Comparison of ENCODE assay signal across 16 mouse cellular contexts in the genomic region with DNA sequence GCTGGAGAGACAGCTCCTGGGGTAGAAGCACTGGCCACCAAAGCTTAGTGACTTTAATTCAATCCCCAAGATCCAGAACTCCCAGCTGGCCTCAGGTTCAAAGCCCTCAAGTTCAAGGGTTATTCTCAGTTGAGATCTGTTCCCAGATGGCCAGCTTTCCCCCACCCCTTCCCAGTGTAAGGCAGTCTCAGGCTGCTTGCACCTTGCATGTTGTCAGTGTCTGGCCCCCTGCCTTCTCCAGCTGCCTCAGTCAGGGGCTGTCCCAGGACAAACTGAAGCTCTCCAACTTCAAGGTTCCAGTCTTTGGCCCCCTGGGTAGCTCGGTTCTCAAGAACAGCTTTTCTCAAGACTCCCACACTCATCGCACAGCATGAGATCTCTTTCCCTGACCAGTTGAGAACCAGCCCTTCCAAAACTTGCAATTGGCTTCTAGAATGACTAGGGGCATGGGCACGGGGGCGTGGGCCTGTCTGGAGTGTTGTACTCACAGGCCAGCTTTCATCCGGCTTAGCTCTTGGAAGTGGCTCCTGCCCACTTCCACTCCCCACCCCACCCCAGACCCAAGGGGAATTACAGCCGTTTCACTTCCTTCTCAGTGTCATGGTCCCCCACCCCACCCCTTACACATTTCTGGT. TPM values are rescaled to one million over a fixed set of nuclear protein-coding genes. Genes with fewer than 3 reads are reported as not detected.
DNase-seq lines count a peak whose midpoint lies in the region; ATAC-seq and TF ChIP-seq lines count a peak whose summit lies in the region.
"Had no signal": no experiment of that assay in that cellular context is flagged by ENCODE, and none has a peak within 500 bp of the region (broad histone marks: within the 10 kb centered on the region; RNA-seq: fewer than 3 reads in every experiment).

No protein-coding gene starts in this region.

- H3K36me3 ChIP-seq in kidney, embryonic 14.5 days (ENCODE audit: control insufficient read depth, insufficient read depth, low read length), result no peaks in the 10 kb centered on the region
- no peaks in the 10 kb centered on the region for H3K36me3 ChIP-seq in testis, adult 2 months (ENCODE audit: control insufficient read depth, insufficient read depth, low read length)
- H3K36me3 ChIP-seq: hindbrain, embryonic 12.5 days had no signal

- H3K4me3 ChIP-seq in kidney, embryonic 14.5 days (ENCODE audit: low read length), result no peak overlapping the region
- H3K4me3 ChIP-seq in testis, adult 2 months (ENCODE audit: control insufficient read depth, low read depth, low read length), result no peak overlapping the region
- H3K4me3 ChIP-seq: hindbrain, embryonic 12.5 days; lung, embryonic 15.5 days; neural tube, embryonic 12.5 days had no signal

- H3K27me3 ChIP-seq in kidney, embryonic 14.5 days (ENCODE audit: control insufficient read depth, insufficient read depth, low read length), result no peaks in the 10 kb centered on the region
- H3K27me3 ChIP-seq in testis, adult 2 months (ENCODE audit: control insufficient read depth, insufficient read depth, low read length), result no peaks in the 10 kb centered on the region
- H3K27me3 ChIP-seq: hindbrain, embryonic 12.5 days; lung, embryonic 15.5 days; neural tube, embryonic 12.5 days had no signal

- 42% methylated on average over 6 of the region's 6 CpGs for WGBS in kidney, embryonic 14.5 days

- no peaks in the 10 kb centered on the region for H3K9me3 ChIP-seq in kidney, embryonic 14.5 days (ENCODE audit: control insufficient read depth, low read length)
- H3K9me3 ChIP-seq: hindbrain, embryonic 12.5 days; lung, embryonic 15.5 days; neural tube, embryonic 12.5 days had no signal

- no peak overlapping the region for H3K27ac ChIP-seq in kidney, embryonic 14.5 days (ENCODE audit: low read depth, low read length)
- 0 out of 2 replicates have a peak overlapping the region, but pooled peaks have one; percentile 19 for H3K27ac ChIP-seq in testis, adult 2 months (ENCODE audit: control insufficient read depth, insufficient read depth, low read depth, low read length)
- H3K27ac ChIP-seq: hindbrain, embryonic 12.5 days; kidney, postnatal 0 days; lung, embryonic 15.5 days; neural tube, embryonic 12.5 days had no signal

- no peak for TF ChIP-seq POLR2A in testis, adult 2 months (IDR thresholded peaks at IDR 0.05; ENCODE audit: control insufficient read depth, low read depth, low read length)

- no peak overlapping the region for H3K9ac ChIP-seq in kidney, embryonic 14.5 days (ENCODE audit: low read depth, low read length)
- H3K9ac ChIP-seq: hindbrain, embryonic 12.5 days; lung, embryonic 15.5 days; neural tube, embryonic 12.5 days had no signal

- no peak for DNase-seq in kidney, adult 18-20 months
- DNase-seq in testis, postnatal 10 days (ENCODE audit: low spot score), result no peak
- no peak for DNase-seq in layer of hippocampus, adult 8-10 months (ENCODE audit: low spot score in 2 of 2)
- DNase-seq in cerebellum, adult 11-12 months, result no peak
- DNase-seq in cerebellum, postnatal 25 days, result no peak
- DNase-seq: adrenal gland, postnatal 14 days; midbrain, embryonic 14.5 days; retina, postnatal 1 day had no signal

- no peak for TF ChIP-seq CTCF in testis, adult 2 months (IDR thresholded peaks at IDR 0.05; ENCODE audit: control insufficient read depth, insufficient read depth, insufficient replicate concordance, low read depth, low read length)

- no peak overlapping the region for H3K4me2 ChIP-seq in kidney, embryonic 14.5 days (replicated peaks; ENCODE audit: low read depth, low read length)
- H3K4me2 ChIP-seq: hindbrain, embryonic 12.5 days; lung, embryonic 15.5 days; neural tube, embryonic 12.5 days had no signal

- ATAC-seq in kidney, embryonic 14.5 days (ENCODE audit: low FRiP score, low TSS enrichment), result peak; percentile 12; the same call in 1 of the 2 replicates
- peak; percentile 70 to 76 for ATAC-seq in hematopoietic stem cell, adult 5-6 weeks (replicated peaks in 1 of 2; ENCODE audit: insufficient read depth in 1 of 2, low FRiP score in 2 of 2, low TSS enrichment in 1 of 2, low read depth in 1 of 2, poor library complexity in 2 of 2, severe bottlenecking in 2 of 2)

- peaks cover 4% of the 10 kb centered on the region; the same call in 1 of the 2 replicates for H3K4me1 ChIP-seq in kidney, embryonic 14.5 days (ENCODE audit: control insufficient read depth, insufficient read depth, low read length)
- peaks cover 5% of the 10 kb centered on the region for H3K4me1 ChIP-seq in testis, adult 2 months (ENCODE audit: control insufficient read depth, insufficient read depth, low read length)
- H3K4me1 ChIP-seq: hindbrain, embryonic 12.5 days; lung, embryonic 15.5 days; neural tube, embryonic 12.5 days had no signal

RNA-seq across cellular contexts. Expression of a gene that starts 20.5 kb away (rescaled TPM):
- polyA plus RNA-seq in kidney, embryonic 14.5 days (2014; fragmentation: Nextera tagmentation; extraction: Ambion mirVana), result 4.6 and 5.5 TPM in 2 replicates
- 136 and 152 TPM in 2 replicates for polyA plus RNA-seq in testis, adult 2 months (2012; rRNA removed)
- 16.0 and 18.1 TPM in 2 replicates for total RNA-seq in hematopoietic stem cell, adult 5-6 weeks (2017)
- 10 to 100 TPM; 13.7 to 18.5 (median 14.6) TPM for total RNA-seq in layer of hippocampus, adult 8-10 months (2022)

RNA-seq across cellular contexts. Expression of a gene that starts 34.7 kb away (rescaled TPM):
- 0.14 TPM in 1 of 2 replicates, not detected in the other for polyA plus RNA-seq in kidney, embryonic 14.5 days (2014; fragmentation: Nextera tagmentation; extraction: Ambion mirVana)
- 42.8 and 45.1 TPM in 2 replicates for polyA plus RNA-seq in testis, adult 2 months (2012; rRNA removed)
- not detected in 2 replicates for total RNA-seq in hematopoietic stem cell, adult 5-6 weeks (2017)
- 1 to 10 TPM in 2 of 4 experiments, under 1 TPM in 2; 0.69 to 2.2 (median 1.0) TPM for total RNA-seq in layer of hippocampus, adult 8-10 months (2022)
- total RNA-seq: adrenal gland, postnatal 14 days had no signal
- polyA plus RNA-seq: kidney, postnatal 0 days; lung, embryonic 15.5 days; stomach, embryonic 14.5 days had no signal
